Mouse (Mus musculus) intestine, embryonic 15.5 days (tissue): ENCODE measurements at regions not wholly inside any gene's neighbourhood (a gene's known extent, or its start where the extent isn't known, plus 50 kb on each side); places are given as distances from the start of the nearest gene placed in this dataset.

Experiments
- ATAC-seq: fragments of 200-750 bp; cut with Nextera tagmentation; 2 replicates; pipeline ENCODE4 v1.8.0; 2017; ENCODE audit warnings: moderate TSS enrichment, moderate library complexity
- H3K27ac ChIP-seq: fragments of 300-500 bp; sonication (generic); 2 replicates; pipeline ENCODE4 v1.5.1; 2015; ENCODE audit warnings: mild to moderate bottlenecking, inconsistent platforms
- H3K27me3 ChIP-seq: fragments of 300-500 bp; sonication (generic); replicated peaks from 2 replicates; pipeline ENCODE4 v1.6.1; 2015; ENCODE audit warnings: inconsistent platforms
- H3K36me3 ChIP-seq: fragments of 300-500 bp; sonication (generic); 2 replicates; pipeline ENCODE4 v1.6.1; 2015; ENCODE audit warnings: inconsistent platforms
- H3K4me1 ChIP-seq: fragments of 300-500 bp; sonication (generic); replicated peaks from 2 replicates; pipeline ENCODE4 v1.6.1; 2015; ENCODE audit warnings: inconsistent platforms
- H3K4me2 ChIP-seq: fragments of 300-500 bp; sonication (generic); replicated peaks from 2 replicates; pipeline ENCODE4 v1.6.1; 2015; ENCODE audit warnings: mild to moderate bottlenecking, inconsistent platforms
- H3K4me3 ChIP-seq: fragments of 300-500 bp; sonication (generic); replicated peaks from 2 replicates; pipeline ENCODE4 v1.5.1; 2015; ENCODE audit warnings: inconsistent platforms
- H3K9ac ChIP-seq: fragments of 300-500 bp; sonication (generic); 2 replicates; pipeline ENCODE4 v1.6.1; 2015; ENCODE audit warnings: inconsistent platforms
- H3K9me3 ChIP-seq: fragments of 300-500 bp; sonication (generic); 2 replicates; pipeline ENCODE4 v1.6.1; 2016; ENCODE audit warnings: inconsistent platforms
- WGBS: fragments of 180-500 bp; shearing (Covaris S2); methylation state at CpG from one replicate; pipeline ENCODE4 v1.1.7; 2015; 5-methylcytosine and 5-hydroxymethylcytosine counted together

DNA sequence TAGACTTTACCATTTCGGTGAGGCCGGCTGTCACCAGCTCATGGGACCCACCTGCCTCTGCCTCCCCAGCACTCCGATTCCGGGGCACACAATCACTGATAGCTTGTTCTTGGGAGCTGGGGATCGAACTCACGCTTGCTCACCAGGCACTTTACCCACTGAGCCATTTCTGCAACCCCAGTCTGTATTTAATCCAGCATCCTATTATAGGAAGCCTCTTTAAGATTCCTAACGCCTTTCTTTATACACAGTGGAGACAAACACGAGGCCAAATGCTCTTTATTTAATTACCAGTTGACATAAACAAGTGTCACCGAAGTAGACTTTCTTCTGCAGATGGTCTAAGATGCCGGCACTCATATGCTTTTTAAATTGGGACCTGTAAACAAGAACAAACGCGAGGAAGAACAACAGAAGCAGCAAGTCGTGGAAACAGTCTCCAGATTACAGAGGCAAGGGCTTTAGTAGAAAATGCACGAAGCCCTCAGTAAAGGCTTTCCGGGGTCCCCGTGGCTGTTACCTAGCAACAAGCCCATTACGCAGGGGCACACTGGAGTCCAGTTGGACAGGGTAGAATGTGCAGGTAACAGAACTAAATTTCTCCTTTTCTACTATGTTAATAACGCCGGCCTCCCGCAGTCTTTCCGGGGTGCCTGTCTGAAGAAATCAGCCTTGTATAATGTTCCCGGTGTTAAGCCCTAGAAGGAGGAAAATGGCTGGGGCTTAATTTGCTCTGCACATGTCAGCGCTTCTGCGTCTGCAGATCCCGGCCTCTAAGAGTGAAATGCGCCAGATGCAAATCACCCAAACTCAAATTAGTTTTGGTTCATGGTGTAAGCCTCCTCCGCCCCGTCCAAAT is 132.5 kb downstream of the Lrrc30 start:
- Histone ChIP-seq H3K4me1 (no peaks in the 10 kb centered on the region), H3K9me3 (no peaks in the 10 kb centered on the region), H3K27ac (no peak overlapping the region), H3K9ac (no peak overlapping the region), H3K27me3 (no peaks in the 10 kb centered on the region), H3K4me3 (no peak overlapping the region), H3K36me3 (no peaks in the 10 kb centered on the region), H3K4me2 (no peak overlapping the region)
- ATAC-seq = no peak
- WGBS = 68% methylated on average over 28 of the region's 28 CpGs

DNA sequence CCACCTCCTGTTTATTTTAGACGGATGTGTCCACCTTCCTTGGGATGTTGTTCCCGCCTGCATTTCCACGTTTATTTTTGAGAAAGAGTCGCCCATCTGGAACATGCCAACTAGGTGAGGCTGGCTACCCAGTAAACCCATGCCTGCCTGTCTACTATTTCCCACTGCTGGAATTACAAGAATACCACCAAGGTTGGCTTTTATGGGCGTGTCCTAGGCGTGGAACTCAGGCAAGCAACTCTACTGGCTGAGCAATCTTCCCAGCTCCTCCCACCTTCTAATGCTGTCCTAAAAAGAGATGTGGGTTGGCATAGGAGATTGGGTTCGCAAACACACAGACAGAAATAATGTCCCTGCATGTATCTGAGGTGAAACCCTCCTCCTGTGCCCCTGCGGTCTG is 135.1 kb downstream of the Lrrc30 start:
- Histone ChIP-seq H3K27me3 (no peaks in the 10 kb centered on the region), H3K4me2 (no peak overlapping the region), H3K4me1 (no peaks in the 10 kb centered on the region), H3K36me3 (no peaks in the 10 kb centered on the region), H3K9me3 (no peaks in the 10 kb centered on the region), H3K27ac (no peak overlapping the region), H3K9ac (no peak overlapping the region), H3K4me3 (no peak overlapping the region)
- 80% methylated on average over 8 of the region's 8 CpGs for WGBS
- ATAC-seq = no peak

DNA sequence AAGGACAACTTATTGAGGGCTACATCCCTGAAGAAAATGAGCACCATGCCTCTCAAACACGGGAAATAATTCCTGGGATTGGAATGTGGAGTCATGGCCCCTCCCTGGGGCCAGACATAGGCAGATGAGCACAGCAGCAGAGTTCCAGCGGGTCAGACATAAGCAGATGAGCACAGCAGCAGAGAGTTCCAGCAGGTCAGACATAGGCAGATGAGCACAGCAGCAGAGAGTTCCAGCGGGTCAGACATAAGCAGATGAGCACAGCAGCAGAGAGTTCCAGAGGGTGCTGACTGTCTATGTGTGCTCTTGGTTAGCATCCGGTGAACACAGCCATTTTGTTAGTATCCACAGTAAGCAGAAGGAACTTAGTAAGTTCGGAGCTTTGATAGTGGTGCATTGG is 126.2 kb upstream of the Ptprm start:
- Histone ChIP-seq H3K27ac (no peak overlapping the region), H3K4me3 (no peak overlapping the region), H3K9me3 (no peaks in the 10 kb centered on the region), H3K9ac (no peak overlapping the region), H3K27me3 (no peaks in the 10 kb centered on the region), H3K4me1 (no peaks in the 10 kb centered on the region), H3K4me2 (no peak overlapping the region), H3K36me3 (no peaks in the 10 kb centered on the region)
- WGBS = 72% methylated on average over 5 of the region's 5 CpGs
- ATAC-seq = no peak

DNA sequence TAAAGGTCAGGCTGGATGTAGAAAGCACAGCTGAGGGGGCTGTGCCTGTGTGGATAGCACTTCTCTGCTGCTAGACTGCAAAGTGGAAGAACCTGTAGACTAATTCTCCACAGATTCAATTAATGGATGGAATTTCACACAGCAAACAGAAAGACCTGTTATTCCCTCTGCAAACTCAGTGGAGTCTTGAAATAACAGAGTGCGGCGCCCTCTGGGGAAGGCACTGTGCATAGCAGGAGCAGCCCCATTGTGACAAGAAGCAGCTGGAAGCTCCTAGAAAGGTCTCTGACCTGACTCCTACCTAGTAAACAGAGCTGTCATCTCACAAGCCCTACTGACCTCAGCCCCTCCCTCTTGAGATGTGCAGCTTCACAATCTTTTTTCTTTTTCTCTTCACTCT is 118.9 kb upstream of the Ptprm start:
- no peak for ATAC-seq
- H3K4me2 ChIP-seq = 0 out of 2 replicates have a peak overlapping the region, but pooled peaks have one; percentile 11
- no peaks in the 10 kb centered on the region for H3K9me3 ChIP-seq
- H3K27ac ChIP-seq = no peak overlapping the region
- WGBS = 6% methylated on average over 2 of the region's 2 CpGs
- H3K9ac ChIP-seq = no peak overlapping the region
- no peaks in the 10 kb centered on the region for H3K36me3 ChIP-seq
- H3K4me1 ChIP-seq = no peaks in the 10 kb centered on the region
- H3K27me3 ChIP-seq = no peaks in the 10 kb centered on the region
- no peak overlapping the region for H3K4me3 ChIP-seq

DNA sequence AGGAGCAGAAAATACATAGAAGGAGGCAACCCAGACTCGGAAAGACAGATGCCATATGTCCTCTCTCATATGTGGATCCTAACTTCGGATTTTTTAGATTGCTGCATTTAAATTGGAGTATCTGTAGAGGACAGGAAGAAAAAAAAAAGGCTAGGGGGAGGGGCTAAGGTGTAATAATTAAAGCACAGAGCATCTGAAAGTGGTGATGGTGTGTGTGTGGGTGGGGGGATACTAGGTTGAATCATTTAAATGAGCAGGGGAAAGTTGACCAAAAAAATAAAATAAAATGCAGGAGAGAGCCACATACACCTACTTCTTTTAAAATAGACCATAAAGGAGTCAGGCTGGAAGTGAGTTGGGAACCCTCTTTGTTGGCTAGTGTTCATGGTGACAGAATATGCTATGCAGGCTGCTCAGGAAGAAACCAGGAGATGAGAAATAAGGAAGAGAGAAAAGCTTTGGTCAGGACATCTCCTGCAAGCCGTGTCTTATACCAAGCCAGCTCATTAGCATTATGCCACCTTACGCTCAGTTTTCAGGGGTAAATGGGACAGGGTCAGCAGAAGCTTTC is 104.7 kb upstream of the Ptprm start:
- Histone ChIP-seq H3K4me3 (no peak overlapping the region), H3K4me2 (no peak overlapping the region), H3K36me3 (no peaks in the 10 kb centered on the region), H3K9ac (no peak overlapping the region), H3K4me1 (no peaks in the 10 kb centered on the region), H3K27ac (no peak overlapping the region), H3K9me3 (no peaks in the 10 kb centered on the region), H3K27me3 (no peaks in the 10 kb centered on the region)
- WGBS = 82% methylated on average over 4 of the region's 4 CpGs
- no peak for ATAC-seq

DNA sequence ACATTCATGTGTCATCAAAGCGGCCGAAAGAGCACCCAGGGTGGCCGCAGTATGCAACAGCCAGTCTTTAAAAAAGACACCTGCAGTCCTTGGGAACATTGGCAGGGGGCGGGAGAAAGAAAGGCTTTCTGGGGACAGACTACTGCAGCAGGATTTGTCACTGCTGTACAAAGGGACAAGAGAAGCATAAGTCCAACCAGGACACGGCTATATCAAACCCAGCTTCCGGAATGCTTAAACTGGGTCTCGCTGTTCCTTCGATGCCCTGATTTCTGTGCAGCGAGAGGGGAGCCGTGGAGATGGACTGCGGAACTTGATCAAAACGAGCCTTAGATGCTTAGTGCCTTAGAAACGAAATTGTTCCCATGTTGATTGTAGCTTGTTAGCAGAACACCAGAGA is 97.7 kb upstream of the Ptprm start:
- no peak for ATAC-seq
- no peaks in the 10 kb centered on the region for H3K9me3 ChIP-seq
- H3K36me3 ChIP-seq = no peaks in the 10 kb centered on the region
- H3K4me1 ChIP-seq = no peaks in the 10 kb centered on the region
- H3K4me3 ChIP-seq = no peak overlapping the region
- H3K4me2 ChIP-seq = no peak overlapping the region
- H3K27ac ChIP-seq = no peak overlapping the region
- no peaks in the 10 kb centered on the region for H3K27me3 ChIP-seq
- 88% methylated on average over 13 of the region's 13 CpGs for WGBS
- H3K9ac ChIP-seq = no peak overlapping the region

DNA sequence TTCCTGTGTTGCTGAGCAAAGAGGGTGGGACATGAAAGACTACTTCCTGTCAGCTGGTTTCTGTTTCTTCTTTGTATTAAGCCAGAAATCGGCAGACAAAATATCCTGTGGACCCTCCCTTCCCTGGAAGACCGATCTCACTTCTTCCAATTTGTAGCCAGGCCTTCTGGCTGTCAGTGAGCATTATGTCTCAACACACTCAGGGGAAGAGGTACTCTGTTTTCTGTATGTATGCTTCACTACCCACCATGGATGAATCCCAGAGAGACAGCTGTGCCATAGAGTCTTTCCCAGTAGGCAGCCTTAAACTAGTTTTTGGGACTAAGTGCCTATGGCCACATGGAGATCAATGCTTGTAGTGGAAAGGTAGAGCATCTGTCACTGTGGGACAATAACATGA is 96.8 kb upstream of the Ptprm start:
- H3K27me3 ChIP-seq = no peaks in the 10 kb centered on the region
- WGBS = 50% methylated on average over 2 of the region's 2 CpGs
- no peaks in the 10 kb centered on the region for H3K9me3 ChIP-seq
- ATAC-seq = no peak
- no peaks in the 10 kb centered on the region for H3K36me3 ChIP-seq
- no peak overlapping the region for H3K27ac ChIP-seq
- no peak overlapping the region for H3K4me2 ChIP-seq
- H3K4me1 ChIP-seq = no peaks in the 10 kb centered on the region
- H3K9ac ChIP-seq = no peak overlapping the region
- H3K4me3 ChIP-seq = no peak overlapping the region

DNA sequence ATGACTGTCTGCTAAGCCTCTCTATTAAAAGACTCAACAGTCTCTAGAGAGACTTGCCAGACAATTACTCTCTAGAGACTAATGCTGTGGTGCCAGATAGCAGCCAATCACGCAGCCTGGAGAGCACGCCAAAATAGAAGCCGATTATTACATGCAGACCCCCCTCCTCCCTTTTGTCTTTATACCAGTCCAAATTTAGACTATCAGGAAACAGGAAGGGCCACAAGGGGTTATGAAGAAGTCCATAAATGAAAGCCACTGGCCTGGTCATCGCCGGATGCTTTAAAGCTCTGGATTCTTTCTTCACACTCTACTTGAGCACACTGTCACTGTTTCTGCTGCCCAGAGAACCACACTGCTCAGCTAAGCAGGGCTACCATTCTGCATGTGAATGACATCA is 95.8 kb upstream of the Ptprm start:
- no peaks in the 10 kb centered on the region for H3K9me3 ChIP-seq
- H3K4me3 ChIP-seq = no peak overlapping the region
- ATAC-seq = no peak
- no peak overlapping the region for H3K4me2 ChIP-seq
- H3K27ac ChIP-seq = no peak overlapping the region
- no peaks in the 10 kb centered on the region for H3K4me1 ChIP-seq
- H3K36me3 ChIP-seq = no peaks in the 10 kb centered on the region
- 83% methylated on average over 5 of the region's 5 CpGs for WGBS
- no peak overlapping the region for H3K9ac ChIP-seq
- no peaks in the 10 kb centered on the region for H3K27me3 ChIP-seq

DNA sequence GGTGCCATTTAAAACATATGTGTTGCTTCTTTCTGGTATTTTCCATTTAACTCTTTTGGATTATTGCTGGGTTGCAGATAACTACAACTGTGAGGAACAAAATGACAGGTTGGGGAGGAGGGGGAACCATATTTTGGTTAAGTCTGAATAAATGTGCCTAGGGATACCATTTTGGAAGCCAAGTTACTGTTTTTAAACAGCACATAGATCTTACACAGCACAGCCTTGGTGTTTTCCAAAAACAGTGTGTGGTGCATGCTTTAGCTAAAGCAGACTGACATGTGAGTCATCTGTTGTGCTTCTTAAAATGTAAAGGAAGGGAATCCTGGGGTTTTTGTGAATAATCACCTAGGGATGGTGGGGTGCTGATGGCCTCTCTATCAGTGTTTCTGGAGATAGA is 91.7 kb upstream of the Ptprm start:
- H3K9ac ChIP-seq = no peak overlapping the region
- no peaks in the 10 kb centered on the region for H3K27me3 ChIP-seq
- H3K36me3 ChIP-seq = no peaks in the 10 kb centered on the region
- H3K4me3 ChIP-seq = no peak overlapping the region
- no peaks in the 10 kb centered on the region for H3K4me1 ChIP-seq
- H3K9me3 ChIP-seq = no peaks in the 10 kb centered on the region
- H3K27ac ChIP-seq = no peak overlapping the region
- H3K4me2 ChIP-seq = no peak overlapping the region
- ATAC-seq = no peak

DNA sequence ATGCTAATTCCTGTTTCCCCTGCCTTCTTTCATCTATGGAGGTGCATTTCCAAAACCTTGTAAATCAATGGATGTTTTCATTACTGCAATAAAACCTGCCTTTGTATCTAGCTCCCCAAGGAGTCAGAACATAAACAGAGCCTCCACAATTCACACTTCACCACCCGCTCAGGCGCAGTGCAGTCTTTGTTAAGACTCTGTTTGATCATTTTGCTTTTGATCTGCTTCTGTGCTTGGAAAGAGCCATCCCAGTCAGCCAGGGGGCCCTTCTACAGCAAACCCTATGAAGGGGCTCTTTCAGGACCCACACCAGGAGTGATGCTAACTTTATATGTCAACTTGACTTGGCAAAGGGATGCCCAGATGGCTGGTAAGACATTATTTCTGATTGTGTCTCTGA is 86.7 kb upstream of the Ptprm start:
- H3K4me1 ChIP-seq = no peaks in the 10 kb centered on the region
- no peak overlapping the region for H3K9ac ChIP-seq
- H3K27ac ChIP-seq = no peak overlapping the region
- no peaks in the 10 kb centered on the region for H3K9me3 ChIP-seq
- H3K36me3 ChIP-seq = no peaks in the 10 kb centered on the region
- H3K4me3 ChIP-seq = no peak overlapping the region
- H3K27me3 ChIP-seq = no peaks in the 10 kb centered on the region
- no peak overlapping the region for H3K4me2 ChIP-seq
- WGBS = 55% methylated on average over 2 of the region's 2 CpGs
- ATAC-seq = no peak

DNA sequence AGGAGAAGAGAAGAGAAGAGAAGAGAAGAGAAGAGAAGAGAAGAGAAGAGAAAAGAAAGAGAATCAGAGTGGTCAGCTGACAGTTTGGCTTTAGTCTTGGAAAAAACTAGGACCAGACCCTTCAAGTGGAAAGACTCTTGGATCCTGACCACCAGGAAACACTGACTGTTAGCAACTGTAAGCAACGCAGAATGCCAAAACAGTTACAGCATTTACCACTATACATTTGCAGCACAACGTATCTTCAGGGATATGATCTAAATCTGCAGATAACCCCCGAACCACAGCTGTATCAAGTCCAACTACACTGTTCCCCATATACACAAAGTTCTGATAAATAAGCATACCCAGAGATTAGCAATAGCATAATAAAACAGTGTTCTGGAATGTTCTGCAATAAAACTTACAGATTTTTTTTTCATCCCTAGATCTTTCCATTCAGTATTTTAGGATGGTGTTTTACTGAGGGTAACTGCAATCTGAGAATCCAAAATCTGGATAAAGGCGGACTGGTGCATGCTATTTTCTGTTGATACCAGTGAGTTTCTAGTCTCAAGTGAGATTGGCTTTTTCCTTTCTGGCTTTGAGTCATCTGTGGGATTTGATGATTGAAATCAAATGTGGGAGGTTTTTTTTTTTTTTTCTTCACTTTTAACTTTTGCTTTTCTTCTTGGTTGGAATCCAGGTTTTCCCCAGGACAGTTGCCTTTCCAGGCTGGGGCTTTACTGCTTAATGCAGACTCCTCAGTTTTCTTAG is 65.9 kb upstream of the Ptprm start:
- H3K4me2 ChIP-seq = no peak overlapping the region
- no peak for ATAC-seq
- no peaks in the 10 kb centered on the region for H3K4me1 ChIP-seq
- WGBS = 74% methylated on average over 4 of the region's 4 CpGs
- no peaks in the 10 kb centered on the region for H3K36me3 ChIP-seq
- H3K9ac ChIP-seq = no peak overlapping the region
- H3K27ac ChIP-seq = no peak overlapping the region
- no peak overlapping the region for H3K4me3 ChIP-seq
- H3K9me3 ChIP-seq = no peaks in the 10 kb centered on the region
- H3K27me3 ChIP-seq = no peaks in the 10 kb centered on the region

DNA sequence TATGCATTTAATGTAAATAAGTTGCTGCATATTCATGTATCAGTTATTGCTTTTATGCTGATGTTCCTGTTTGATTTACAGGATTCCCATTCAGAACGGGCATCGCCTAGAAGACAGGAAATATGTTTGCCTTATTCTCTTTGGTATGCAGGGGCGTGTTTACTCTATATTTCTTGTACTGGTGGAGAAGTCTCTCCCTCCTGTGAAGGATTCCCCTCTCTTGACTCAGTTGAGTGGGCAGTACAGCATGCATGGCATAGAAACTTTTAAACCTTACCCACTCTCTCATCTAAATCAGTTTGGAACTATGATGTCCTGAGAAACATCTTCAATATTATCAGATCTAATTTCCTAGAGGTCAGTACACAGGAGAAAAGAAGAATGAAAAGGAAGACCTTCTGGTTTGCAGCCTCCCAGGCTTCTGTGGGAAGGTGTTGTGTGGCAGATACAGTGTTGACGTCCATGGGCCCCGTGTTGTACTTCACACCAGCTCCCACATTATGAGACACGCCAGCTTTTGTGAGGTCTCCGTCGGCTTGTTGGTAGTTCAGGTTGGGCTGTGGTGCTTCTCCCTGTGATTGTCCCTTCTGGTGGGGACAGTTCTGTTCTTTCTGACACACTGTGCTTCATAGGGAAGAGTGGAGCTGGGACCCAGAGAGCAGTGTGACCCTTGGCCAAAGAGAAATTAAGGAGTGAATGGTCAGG is 58.4 kb upstream of the Ptprm start:
- Histone ChIP-seq H3K27me3 (no peaks in the 10 kb centered on the region), H3K9ac (no peak overlapping the region), H3K27ac (no peak overlapping the region), H3K4me3 (no peak overlapping the region), H3K36me3 (no peaks in the 10 kb centered on the region), H3K4me2 (no peak overlapping the region), H3K4me1 (no peaks in the 10 kb centered on the region), H3K9me3 (no peaks in the 10 kb centered on the region)
- whole genome bisulfite sequencing = 77% methylated on average over 8 of the region's 8 CpGs
- no peak for ATAC-seq
